Mouse (Mus musculus): ENCODE measurements at regions not wholly inside any gene's neighbourhood (a gene's known extent, or its start where the extent isn't known, plus 50 kb on each side); places are given as distances from the start of the nearest gene placed in this dataset.

DNA sequence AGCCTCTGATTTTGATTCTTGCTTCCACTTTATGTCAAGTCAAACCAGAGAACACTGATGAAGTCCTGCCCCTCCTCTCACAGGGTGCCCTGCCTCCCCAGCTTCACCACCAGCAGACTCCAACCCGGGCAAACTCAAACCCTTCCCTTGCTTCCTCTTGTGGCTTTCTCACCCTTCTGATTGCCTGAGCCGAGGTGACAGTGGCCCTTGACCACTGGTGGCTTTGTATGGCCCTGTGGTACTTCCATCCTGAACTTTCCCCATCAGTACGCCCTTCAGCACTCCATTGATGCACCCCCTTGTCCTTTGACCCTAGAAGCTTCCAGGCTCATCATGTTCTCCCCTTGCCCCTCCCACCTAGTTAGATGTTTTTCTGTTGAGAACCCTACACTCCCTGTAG is 287.0 kb downstream of the 3100002H09Rik start:
- TF ChIP-seq ZC3H11A (IDR thresholded peaks at IDR 0.05; ENCODE audit: low read depth, low read length) (no peak), CHD1 (IDR thresholded peaks at IDR 0.05; ENCODE audit: low read depth, low read length) (no peak), POLR2A (IDR thresholded peaks at IDR 0.05; ENCODE audit: low read depth, low read length) (no peak), CTCF (conservative IDR thresholded peaks at IDR 0.05 in 1 of 2, IDR thresholded peaks at IDR 0.05 in 1 of 2; ENCODE audit: low read depth in 2 of 2, low read length in 2 of 2) (no peak), MYC (IDR thresholded peaks at IDR 0.05; ENCODE audit: low read depth, low read length) (no peak), JUND (conservative IDR thresholded peaks at IDR 0.05; ENCODE audit: low read depth, low read length) (no peak), TBP (conservative IDR thresholded peaks at IDR 0.05; ENCODE audit: low read depth, low read length) (no peak), CHD2 (IDR thresholded peaks at IDR 0.05; ENCODE audit: low read length) (no peak), MAX (IDR thresholded peaks at IDR 0.05; ENCODE audit: low read length) (no peak), JUN (IDR thresholded peaks at IDR 0.05; ENCODE audit: insufficient read depth, low read depth, low read length) (no peak), EP300 (IDR thresholded peaks at IDR 0.05; ENCODE audit: low read length) (no peak), UBTF (IDR thresholded peaks at IDR 0.05; ENCODE audit: low read depth, low read length) (no peak), ZKSCAN1 (IDR thresholded peaks at IDR 0.05; ENCODE audit: borderline replicate concordance, low read depth, low read length) (no peak), TCF12 (IDR thresholded peaks at IDR 0.05; ENCODE audit: low read depth, low read length) (no peak)

Measured in CH12.LX (cell line).